Mouse (Mus musculus) CH12.LX (cell line): ENCODE data around the gene A3galt2. TPM values are rescaled to one million over a fixed set of nuclear protein-coding genes. Genes with fewer than 3 reads are reported as not detected.

Experiments
- DNase-seq: peaks from one replicate; pipeline ENCODE4 v3.0.0-alpha.2; 2013; ENCODE audit errors: extremely low read depth
- H3K27ac ChIP-seq: 2 replicates; pipeline ENCODE4 v1.5.1; 2012; ENCODE audit warnings: low read depth, mild to moderate bottlenecking, control low read depth, moderate library complexity; ENCODE audit not compliant: insufficient read depth
- H3K27me3 ChIP-seq: replicated peaks from 2 replicates; pipeline ENCODE3; 2012; ENCODE audit warnings: inconsistent platforms
- H3K36me3 ChIP-seq, 2 experiments: replicated peaks in 1 of 2; 2 replicates each; pipeline versions ENCODE3 to v1.6.1; 2012; ENCODE audit warnings: inconsistent platforms in 1 of 2, low read length in 1 of 2, mild to moderate bottlenecking in 1 of 2, mixed read lengths in 1 of 2, moderate library complexity in 1 of 2; ENCODE audit not compliant: control insufficient read depth in 1 of 2, insufficient read depth in 1 of 2
- H3K4me1 ChIP-seq, 2 experiments: 2 replicates each; pipeline ENCODE4 v1.6.1; 2012; ENCODE audit warnings: inconsistent platforms in 1 of 2, moderate library complexity in 1 of 2; ENCODE audit not compliant: insufficient read depth in 2 of 2, control insufficient read depth in 1 of 2
- H3K4me2 ChIP-seq: 2 replicates; pipeline ENCODE4 v1.6.1; 2012; ENCODE audit warnings: low read depth, mild to moderate bottlenecking, control low read depth; ENCODE audit not compliant: poor library complexity, insufficient read depth, severe bottlenecking
- H3K4me3 ChIP-seq, 3 experiments: fragments of 150-350 bp in 1 of 3; sonication (generic) in 1 of 3; replicated peaks in 1 of 3; 2 replicates each; pipeline versions ENCODE3 to v1.5.1; 2011 to 2012; ENCODE audit warnings: low read depth in 2 of 3, low read length in 2 of 3, mild to moderate bottlenecking in 2 of 3, moderate library complexity in 2 of 3, control low read depth in 1 of 3, improper control_type of control experiment in 1 of 3, inconsistent platforms in 1 of 3, mixed read lengths in 1 of 3; ENCODE audit not compliant: poor library complexity in 1 of 3
- H3K79me2 ChIP-seq: replicated peaks from 2 replicates; pipeline ENCODE4 v1.6.1; 2012; ENCODE audit warnings: mild to moderate bottlenecking, moderate library complexity; ENCODE audit not compliant: control insufficient read depth, poor library complexity, insufficient read depth, severe bottlenecking; ENCODE audit errors: extremely low read depth
- H3K9ac ChIP-seq: 2 replicates; pipeline ENCODE4 v1.6.1; 2012; ENCODE audit warnings: low read depth, mild to moderate bottlenecking, control low read depth, moderate library complexity; ENCODE audit not compliant: insufficient read depth
- H3K9me3 ChIP-seq: replicated peaks from 2 replicates; pipeline ENCODE3; 2012; ENCODE audit warnings: low read length, inconsistent platforms, mixed read lengths
- CHD2 ChIP-seq: IDR thresholded peaks from 2 replicates; pipeline ENCODE4 v1.6.1; 2011; ENCODE audit warnings: low read length, improper control_type of control experiment
- CTCF ChIP-seq, 2 experiments: IDR thresholded peaks in 1 of 2; conservative IDR thresholded peaks in 1 of 2; 2 replicates each; pipeline ENCODE4 v1.5.1; 2011 to 2012; ENCODE audit warnings: low read depth in 2 of 2, low read length in 2 of 2, improper control_type of control experiment in 1 of 2, inconsistent platforms in 1 of 2, mild to moderate bottlenecking in 1 of 2, moderate library complexity in 1 of 2
- E2F4 ChIP-seq: IDR thresholded peaks from 2 replicates; pipeline ENCODE4 v1.6.1; 2011; ENCODE audit warnings: low read depth, low read length, improper control_type of control experiment; ENCODE audit not compliant: insufficient replicate concordance
- EP300 ChIP-seq: IDR thresholded peaks from 2 replicates; pipeline ENCODE4 v1.6.1; 2011; ENCODE audit warnings: low read length, improper control_type of control experiment
- ETS1 ChIP-seq: conservative IDR thresholded peaks from 2 replicates; pipeline ENCODE4 v1.6.1; 2012; ENCODE audit warnings: low read depth, mild to moderate bottlenecking, inconsistent platforms, low read length, improper control_type of control experiment, moderate library complexity
- GABPA ChIP-seq: IDR thresholded peaks from 2 replicates; pipeline ENCODE4 v1.6.1; 2012; ENCODE audit warnings: low read depth, low read length, improper control_type of control experiment, inconsistent platforms; ENCODE audit not compliant: insufficient replicate concordance
- HCFC1 ChIP-seq: IDR thresholded peaks from 2 replicates; pipeline ENCODE4 v1.6.1; 2012; ENCODE audit warnings: low read depth, mild to moderate bottlenecking, inconsistent platforms, low read length, improper control_type of control experiment
- JUN ChIP-seq: IDR thresholded peaks from 2 replicates; pipeline ENCODE4 v1.6.1; 2011; ENCODE audit warnings: low read depth, mild to moderate bottlenecking, low read length, improper control_type of control experiment, moderate library complexity; ENCODE audit not compliant: insufficient read depth
- MAFK ChIP-seq: IDR thresholded peaks from 2 replicates; pipeline ENCODE4 v1.6.1; 2011; ENCODE audit warnings: low read length, improper control_type of control experiment; ENCODE audit not compliant: insufficient replicate concordance
- MEF2A ChIP-seq: IDR thresholded peaks from 2 replicates; pipeline ENCODE4 v1.6.1; 2014; ENCODE audit warnings: low read depth, mild to moderate bottlenecking, inconsistent platforms, low read length, improper control_type of control experiment, borderline replicate concordance
- MYC ChIP-seq: IDR thresholded peaks from 2 replicates; pipeline ENCODE4 v1.6.1; 2011; ENCODE audit warnings: low read depth, mild to moderate bottlenecking, improper control_type of control experiment, low read length
- NELFE ChIP-seq: IDR thresholded peaks from 2 replicates; pipeline ENCODE4 v1.6.1; 2011; ENCODE audit warnings: low read depth, low read length, improper control_type of control experiment
- RAD21 ChIP-seq: IDR thresholded peaks from 2 replicates; pipeline ENCODE4 v1.6.1; 2011; ENCODE audit warnings: low read depth, mild to moderate bottlenecking, low read length, improper control_type of control experiment, moderate library complexity
- RCOR1 ChIP-seq: conservative IDR thresholded peaks from 2 replicates; pipeline ENCODE4 v1.6.1; 2012; ENCODE audit warnings: low read depth, mild to moderate bottlenecking, inconsistent platforms, low read length, improper control_type of control experiment
- SIN3A ChIP-seq: IDR thresholded peaks from 2 replicates; pipeline ENCODE4 v1.6.1; 2012; ENCODE audit warnings: low read length, improper control_type of control experiment, inconsistent platforms
- SMC3 ChIP-seq: IDR thresholded peaks from 2 replicates; pipeline ENCODE4 v1.6.1; 2011; ENCODE audit warnings: low read depth, low read length, improper control_type of control experiment
- TCF12 ChIP-seq: IDR thresholded peaks from 2 replicates; pipeline ENCODE4 v1.6.1; 2014; ENCODE audit warnings: low read depth, mild to moderate bottlenecking, inconsistent platforms, low read length, improper control_type of control experiment
- UBTF ChIP-seq: IDR thresholded peaks from 2 replicates; pipeline ENCODE4 v1.6.1; 2012; ENCODE audit warnings: low read depth, mild to moderate bottlenecking, inconsistent platforms, low read length, improper control_type of control experiment, moderate library complexity
- USF2 ChIP-seq: conservative IDR thresholded peaks from 2 replicates; pipeline ENCODE4 v1.6.1; 2011; ENCODE audit warnings: low read depth, low read length, improper control_type of control experiment
- ZKSCAN1 ChIP-seq: IDR thresholded peaks from 2 replicates; pipeline ENCODE4 v1.6.1; 2012; ENCODE audit warnings: low read depth, inconsistent platforms, low read length, improper control_type of control experiment, borderline replicate concordance
- ZMIZ1 ChIP-seq: IDR thresholded peaks from 2 replicates; pipeline ENCODE4 v1.6.1; 2012; ENCODE audit warnings: low read depth, mild to moderate bottlenecking, inconsistent platforms, low read length, improper control_type of control experiment
- ZNF384 ChIP-seq: IDR thresholded peaks from 2 replicates; pipeline ENCODE4 v1.6.1; 2012; ENCODE audit warnings: low read depth, low read length, improper control_type of control experiment, inconsistent platforms
- dilution Hi-C: fragments of 300-500 bp; cut with MboI; formaldehyde crosslinking; loops from 2 replicates; pipeline ENCODE4 v1.14.3; 2020; ENCODE audit warnings: low sequenced_read_pairs; ENCODE audit not compliant: extremely low pct_unique_long_range_greater_than_20kb, extremely low pct_ligation_motif_present
- in situ Hi-C: fragments of 300-500 bp; cut with MboI; formaldehyde crosslinking; loops from 3 replicates; pipeline ENCODE4 v1.14.3; 2019; ENCODE audit warnings: low sequenced_read_pairs, low pct_ligation_motif_present, low pct_unique_long_range_greater_than_20kb, mixed read lengths
- polyA plus RNA-seq: library from polyadenylated mRNA; unstranded; fragments of >175 nt; gene quantifications from 2 replicates; pipeline ENCODE4 v1.2.1, GENCODE M21; 2012; ENCODE audit warnings: low read depth; ENCODE audit not compliant: insufficient read length
- total RNA-seq, 2 experiments: library from RNA; depleted of rRNA; stranded (reverse); fragments of 300-350 nt in 1 of 2; fragments of >200 nt in 1 of 2; gene quantifications; 2 replicates each; pipeline ENCODE4 v1.2.3; 2012 to 2014

The A3galt2 gene
- total and polyA plus RNA-seq, 3 experiments = 0.04 to 0.11 TPM; not detected in 1

GRCm38 (mm10) chr4:128741906-128742305, 13.3 kb upstream of the A3galt2 start:
- no peaks in the 10 kb centered on the region for H3K27me3 ChIP-seq
- H3K4me2 ChIP-seq = no peak overlapping the region
- H3K27ac ChIP-seq = no peak overlapping the region
- TF ChIP-seq ETS1 = no peak
- TF ChIP-seq UBTF = no peak
- no peak for TF ChIP-seq GABPA
- no peak for TF ChIP-seq CTCF (conservative IDR thresholded peaks at IDR 0.05 in 1 of 2, IDR thresholded peaks at IDR 0.05 in 1 of 2; ENCODE audit: low read depth in 2 of 2, low read length in 2 of 2)
- no peak for TF ChIP-seq USF2
- TF ChIP-seq MEF2A = no peak
- no peak for TF ChIP-seq RCOR1
- TF ChIP-seq JUN = no peak
- TF ChIP-seq ZMIZ1 = no peak
- TF ChIP-seq HCFC1 = no peak
- TF ChIP-seq CHD2 = no peak
- no peak for TF ChIP-seq ZNF384
- TF ChIP-seq EP300 = no peak
- TF ChIP-seq RAD21 = no peak
- TF ChIP-seq MAFK = no peak
- no peak for TF ChIP-seq SIN3A
- TF ChIP-seq, all 38 proteins: peak for 0
- Histone ChIP-seq H3K4me1 (peaks cover 15 to 39% of the 10 kb centered on the region in 2 experiments), H3K9ac (no peak overlapping the region), H3K4me3 (no peak overlapping the region), H3K79me2 (peaks cover 18% of the 10 kb centered on the region), H3K9me3 (no peaks in the 10 kb centered on the region), H3K36me3 (peaks cover 41 to 59% of the 10 kb centered on the region in 2 experiments)
- dilution Hi-C loops (no loop called here), in situ Hi-C loops (no loop called here)
- DNase-seq = no peak

- Histone ChIP-seq H3K9me3 (no peaks in the 10 kb centered on the region), H3K27ac (no peak overlapping the region), H3K9ac (no peak overlapping the region), H3K4me3 (no peak overlapping the region), H3K4me1 (peaks cover 11 to 33% of the 10 kb centered on the region in 2 experiments), H3K4me2 (no peak overlapping the region), H3K36me3 (peaks cover 47 to 65% of the 10 kb centered on the region in 2 experiments), H3K79me2 (peaks cover 12% of the 10 kb centered on the region), H3K27me3 (no peaks in the 10 kb centered on the region)
- no peak for DNase-seq
- TF ChIP-seq SMC3 (no peak), TCF12 (no peak), NELFE (no peak), MYC (no peak), ZKSCAN1 (no peak), EP300 (no peak), E2F4 (no peak), RCOR1 (no peak), ZMIZ1 (no peak)
- in situ Hi-C loops (no loop called here), dilution Hi-C loops (no loop called here)
These were observed 12.7 kb upstream of the A3galt2 start for GRCm38 (mm10) chr4:128742379-128742970.
